Mouse (Mus musculus): ENCODE measurements at regions not wholly inside any gene's neighbourhood (a gene's known extent, or its start where the extent isn't known, plus 50 kb on each side); places are given as distances from the start of the nearest gene placed in this dataset.

DNA sequence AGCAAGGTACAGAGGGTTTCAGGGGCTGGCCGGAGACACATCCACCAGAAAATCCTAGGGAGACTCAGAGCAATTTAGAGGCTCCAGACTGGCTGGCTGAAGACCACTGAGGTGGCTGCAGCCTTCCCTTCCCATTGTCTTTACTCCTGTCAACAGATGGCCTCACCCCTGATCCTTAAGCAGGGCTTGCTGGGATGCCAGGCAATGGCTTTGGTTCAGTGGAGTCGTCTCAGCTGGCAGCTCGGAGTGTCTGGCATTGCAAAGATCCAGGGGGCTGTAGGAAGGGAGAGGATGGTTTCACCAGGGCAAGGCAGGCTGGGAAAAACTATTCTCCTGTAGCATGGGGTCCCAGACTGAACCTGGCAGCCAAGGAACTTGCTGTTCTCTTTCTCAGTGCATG, 395.8 kb downstream of the Tshz3 start:
- DNase-seq (ENCODE audit: low read depth), result no peak

DNA sequence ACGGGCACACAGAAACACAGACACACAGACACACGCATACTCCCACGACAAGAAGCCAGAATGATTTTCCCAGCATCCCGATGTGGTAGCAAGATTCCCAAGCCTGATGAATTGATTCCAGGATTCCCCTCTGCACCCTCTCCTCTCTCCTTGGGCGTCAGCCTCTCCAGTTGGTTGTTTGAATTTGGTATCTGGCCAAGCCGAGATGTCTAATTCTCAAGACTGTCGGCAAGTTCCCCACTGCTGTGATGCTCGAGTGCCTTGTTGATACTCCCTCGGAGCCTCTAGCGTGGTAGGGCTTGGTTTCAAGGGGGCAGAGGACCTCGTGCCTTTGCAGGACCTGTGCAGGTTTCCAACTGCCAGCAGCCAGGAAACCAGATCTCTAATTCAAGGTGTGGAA, 397.9 kb downstream of the Tshz3 start:
- no peak for DNase-seq (ENCODE audit: low read depth)

DNA sequence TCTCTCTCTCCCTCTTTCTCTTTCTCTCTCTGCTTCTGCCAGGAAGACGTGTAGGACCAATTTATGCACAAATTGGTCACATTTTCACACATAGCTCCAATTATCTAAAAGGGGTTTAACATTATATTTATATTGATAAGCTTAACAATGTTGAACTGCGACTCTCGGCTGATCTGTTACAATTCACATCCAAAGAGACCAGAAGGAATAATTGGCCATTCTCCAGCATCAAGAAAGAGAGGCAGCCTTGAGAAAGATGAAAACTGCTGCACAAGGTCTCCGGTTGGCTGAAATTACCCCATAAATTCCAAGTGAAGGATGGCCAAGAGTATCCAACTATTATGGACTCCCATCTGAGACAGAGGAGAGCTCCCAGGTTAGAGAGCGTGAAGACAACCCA, 398.4 kb downstream of the Tshz3 start:
- DNase-seq (ENCODE audit: low read depth), result no peak

DNA sequence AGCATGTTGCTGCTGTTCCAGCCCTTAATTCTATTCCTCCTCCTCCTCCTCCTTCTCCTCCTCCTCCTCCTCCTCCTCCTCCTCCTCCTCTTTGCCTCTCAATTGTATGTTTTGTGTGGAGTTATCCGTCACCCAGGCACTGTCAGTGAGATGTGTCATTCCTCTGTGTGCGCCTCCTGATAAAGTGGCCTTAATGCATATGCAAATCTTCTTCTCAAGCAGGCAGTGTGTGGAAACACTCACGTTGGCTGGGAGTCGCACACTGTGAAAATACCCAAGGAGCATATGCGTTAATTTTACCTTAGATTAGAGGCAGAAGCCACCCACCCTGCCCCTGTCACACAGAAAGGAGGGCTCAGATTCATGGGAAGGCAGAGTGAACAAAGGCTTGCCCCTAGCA, 401.0 kb downstream of the Tshz3 start:
- DNase-seq (ENCODE audit: low read depth), result no peak

DNA sequence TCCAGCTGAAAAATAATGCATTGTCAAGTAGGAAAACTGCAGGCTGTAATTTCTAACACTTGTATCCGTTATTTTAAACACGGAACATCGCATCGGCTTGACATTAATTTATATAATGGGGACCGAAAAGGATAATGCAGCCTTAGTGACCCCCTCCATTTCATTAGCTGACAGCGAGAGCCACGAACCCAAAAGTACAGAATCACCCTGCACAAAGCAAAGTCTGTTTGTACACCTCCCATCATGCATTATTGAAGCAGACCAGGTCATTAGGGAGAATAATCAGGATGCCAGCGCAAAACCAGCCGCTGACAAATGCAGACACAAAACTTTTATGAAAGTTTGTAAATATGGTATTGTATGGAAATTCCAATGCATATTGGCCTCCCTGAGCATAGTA, 406.8 kb downstream of the Tshz3 start:
- no peak for DNase-seq (ENCODE audit: low read depth)

DNA sequence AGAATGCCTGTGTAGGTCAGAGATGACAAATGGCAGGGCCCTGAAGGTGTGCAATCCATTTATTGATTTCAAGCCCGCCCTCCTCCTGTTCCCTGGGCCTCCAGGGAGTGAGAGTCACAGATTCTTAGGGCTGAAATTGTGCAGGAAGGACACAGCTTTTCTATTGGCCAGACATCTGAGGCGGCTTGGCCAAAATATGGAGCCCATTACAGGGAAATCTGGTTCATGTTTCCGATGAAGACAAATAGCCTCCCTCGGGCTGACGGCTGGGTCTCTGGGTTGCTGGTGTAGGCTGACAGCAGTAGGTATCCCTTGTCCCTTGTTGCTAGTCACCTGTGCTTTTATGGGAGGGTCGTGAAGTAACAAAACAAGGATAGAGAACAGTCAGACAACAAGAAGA, 413.2 kb downstream of the Tshz3 start:
- no peak for DNase-seq (ENCODE audit: low read depth)

DNA sequence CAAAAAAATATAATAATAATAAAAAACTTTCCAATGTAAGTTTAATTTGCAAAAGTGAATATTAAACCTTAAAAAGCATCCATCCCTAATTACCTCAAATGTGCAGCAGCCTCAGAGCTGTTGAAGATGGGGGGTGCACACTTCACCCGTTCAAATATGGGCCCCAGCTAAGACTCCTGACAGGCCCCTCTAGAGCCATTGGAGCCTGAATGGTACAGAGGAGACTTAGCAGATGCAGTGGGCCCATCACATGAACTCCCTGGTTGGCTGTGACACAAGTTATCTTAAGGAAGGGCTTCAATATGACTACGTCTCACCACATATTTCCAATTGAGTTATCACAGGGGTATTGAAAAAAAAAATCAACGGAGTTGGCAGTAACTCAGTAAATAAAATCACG, 422.9 kb downstream of the Tshz3 start:
- DNase-seq (ENCODE audit: low read depth), result no peak

DNA sequence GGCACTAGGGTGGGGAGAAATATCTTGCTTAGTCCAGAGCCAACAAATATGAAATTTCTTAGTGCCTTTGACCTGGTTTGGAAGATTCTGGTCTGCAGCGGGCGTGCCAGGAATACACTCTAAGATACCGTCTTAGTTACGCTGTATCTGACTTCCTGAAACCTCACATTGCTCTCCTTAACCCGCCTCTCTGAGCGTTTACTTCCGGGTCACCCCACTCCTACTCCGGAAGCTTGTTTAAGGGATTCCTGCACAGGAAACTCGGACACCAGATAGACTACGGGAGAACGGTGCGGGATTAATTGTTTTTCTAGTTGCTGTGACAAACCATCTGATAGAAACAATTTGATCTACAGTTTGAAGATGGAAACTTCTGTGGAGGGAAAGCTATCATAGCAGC, 442.3 kb downstream of the Tshz3 start:
- no peak for DNase-seq (ENCODE audit: low read depth)

DNA sequence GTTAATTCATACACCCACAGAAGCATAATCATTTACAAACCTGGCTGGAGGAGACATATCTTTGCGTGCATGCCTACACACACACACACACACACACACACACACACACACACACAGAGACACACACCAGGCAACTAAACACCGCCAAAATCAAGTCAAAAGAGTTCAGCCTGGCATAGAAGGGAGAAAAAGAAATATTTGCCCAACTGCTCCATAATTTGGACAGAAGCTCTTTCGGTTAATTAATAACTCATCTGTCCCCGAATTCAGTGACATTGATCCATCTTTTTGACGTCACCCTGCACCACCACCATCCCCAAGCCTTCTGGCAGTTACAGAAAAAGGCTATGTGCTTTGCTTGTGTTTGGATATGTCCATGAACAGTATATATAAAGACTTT, 444.9 kb downstream of the Tshz3 start:
- no peak for DNase-seq (ENCODE audit: low read depth)

DNA sequence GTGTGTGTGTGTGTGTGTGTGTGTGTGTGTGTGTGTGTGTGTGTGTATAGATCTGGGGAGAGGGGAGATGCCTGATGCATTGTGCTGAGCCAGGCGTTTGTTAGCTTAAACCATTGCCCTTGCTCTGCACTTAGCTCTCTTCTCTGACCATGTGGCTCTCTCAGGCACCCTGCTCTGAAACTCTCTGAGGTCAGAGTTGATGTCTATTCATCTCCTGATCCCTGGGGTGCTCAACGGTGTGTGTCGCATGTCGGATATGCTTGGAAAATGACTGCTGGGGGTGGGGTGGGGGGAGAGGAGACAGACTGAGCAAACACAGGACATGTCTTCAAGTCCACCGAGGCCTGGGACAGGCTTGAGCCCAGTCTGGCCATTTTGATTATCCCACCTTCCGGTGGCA, 446.4 kb downstream of the Tshz3 start:
- DNase-seq (ENCODE audit: low read depth), result no peak

DNA sequence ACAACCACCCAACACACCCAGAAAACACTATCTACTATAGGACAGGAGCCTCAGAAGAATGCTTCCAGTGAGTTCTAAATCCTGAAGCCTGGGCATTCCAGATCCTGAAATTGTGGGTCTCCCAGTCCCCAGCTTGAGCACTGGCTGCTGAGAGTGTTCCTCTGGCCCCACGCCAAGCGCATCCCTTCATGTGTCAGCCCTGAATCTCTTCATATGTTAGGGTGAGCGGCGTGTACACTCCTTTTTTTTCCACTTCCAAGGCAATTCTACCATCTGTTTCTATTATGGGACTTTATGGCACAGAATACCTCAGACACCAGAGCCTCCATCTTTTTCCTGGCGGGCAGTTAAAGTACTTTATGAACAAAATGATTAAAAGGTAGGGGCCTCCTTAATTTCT, 451.8 kb downstream of the Tshz3 start:
- DNase-seq (ENCODE audit: low read depth), result no peak

DNA sequence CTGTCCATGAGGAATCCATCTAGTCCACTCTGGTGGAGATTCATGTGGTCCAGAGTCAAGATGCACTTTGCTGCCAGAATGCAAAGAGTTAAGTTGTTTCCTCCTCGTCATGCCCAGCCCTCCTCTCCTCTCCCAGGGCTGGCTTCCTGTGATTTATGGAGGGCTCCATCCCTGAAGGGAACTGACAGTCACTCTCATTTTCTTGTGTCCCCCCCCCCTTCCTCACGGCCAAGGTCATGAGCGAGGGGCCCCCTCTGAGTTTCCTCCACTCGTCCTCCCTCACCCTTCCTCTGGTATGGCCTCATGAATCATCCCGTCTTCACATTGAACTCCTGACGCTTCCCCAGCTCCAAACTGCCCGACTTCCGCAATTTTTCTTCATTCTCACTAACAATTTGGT, 461.9 kb downstream of the Tshz3 start:
- DNase-seq (ENCODE audit: low read depth), result no peak

DNA sequence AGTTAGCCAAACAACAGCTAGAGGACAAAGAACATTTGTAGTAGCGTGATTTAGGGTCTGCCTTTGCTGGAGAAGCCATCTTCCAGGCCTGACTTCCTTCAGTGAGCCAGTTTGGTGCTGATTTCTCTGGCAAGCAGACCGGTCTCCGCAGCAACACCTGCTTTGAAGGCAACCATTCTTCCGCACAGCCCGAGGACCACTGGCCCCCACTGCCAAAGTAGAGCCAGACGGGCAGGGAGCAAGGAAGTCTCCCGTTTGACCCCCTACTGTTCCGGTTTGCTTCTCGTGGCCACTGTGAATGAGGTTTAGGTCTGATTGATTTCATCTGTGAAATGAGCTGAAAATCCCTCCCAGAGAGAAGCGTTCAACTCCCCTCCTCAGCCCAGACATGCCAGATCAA, 471.0 kb downstream of the Tshz3 start:
- no peak for DNase-seq (ENCODE audit: low read depth)

DNA sequence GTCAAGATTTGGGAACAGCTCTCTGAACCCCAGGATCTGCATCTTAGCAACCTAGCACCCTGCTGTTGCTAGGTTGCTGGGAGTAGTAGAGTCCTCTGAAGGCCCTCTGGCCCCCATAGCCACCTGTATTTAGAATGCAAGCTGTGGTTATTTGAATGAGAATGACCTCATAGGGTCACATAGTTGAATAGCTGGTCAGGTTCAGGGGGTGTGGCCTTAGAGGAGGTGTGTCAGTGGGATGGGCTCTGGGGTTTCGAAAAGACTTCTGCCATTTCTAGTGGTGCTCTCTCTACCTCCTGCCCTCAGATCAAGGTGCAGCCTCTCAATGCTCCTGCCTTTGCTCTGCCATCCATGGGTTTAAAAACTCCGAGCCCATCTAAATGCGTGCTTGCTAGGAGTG, 477.8 kb downstream of the Tshz3 start:
- no peak for DNase-seq (ENCODE audit: low read depth)

DNA sequence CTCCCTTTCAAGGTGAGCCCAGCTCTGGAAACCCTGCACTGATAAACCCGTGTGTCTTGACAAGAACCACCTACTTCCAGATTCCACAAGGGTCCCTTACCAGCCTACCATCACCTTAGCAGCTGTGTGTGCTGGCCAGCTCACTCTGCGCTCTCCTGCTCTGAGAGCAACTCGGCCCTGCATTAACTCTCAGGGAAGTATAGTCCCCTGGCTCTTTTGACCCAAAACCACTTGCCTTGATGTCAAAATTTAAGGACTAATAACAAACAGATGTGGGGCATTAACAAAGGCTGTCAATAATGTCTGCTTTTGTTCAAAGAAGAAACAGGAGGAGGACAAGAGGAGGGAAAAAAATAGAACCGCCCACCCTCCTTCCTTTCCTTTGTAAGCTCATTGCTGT, 480.3 kb downstream of the Tshz3 start:
- no peak for DNase-seq (ENCODE audit: low read depth)

DNA sequence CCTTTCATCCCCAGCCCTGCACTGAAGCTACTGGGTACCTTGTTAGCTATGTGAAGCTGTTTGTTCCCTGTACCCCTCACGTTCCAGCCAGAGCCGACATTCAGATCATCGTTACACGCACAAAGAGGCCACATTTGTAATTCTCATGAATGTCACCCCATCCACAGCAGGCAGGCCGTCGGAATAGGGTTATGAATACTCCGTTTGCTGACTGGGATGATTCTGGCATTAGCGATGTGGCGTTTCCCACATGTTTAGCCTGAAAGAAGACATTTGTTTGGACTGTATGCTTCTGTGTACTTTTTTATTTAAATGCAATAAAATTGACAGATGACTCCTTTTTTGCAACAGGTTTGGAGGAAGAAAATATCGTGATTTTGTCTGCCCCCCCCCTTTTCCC, 482.0 kb downstream of the Tshz3 start:
- no peak for DNase-seq (ENCODE audit: low read depth)

DNA sequence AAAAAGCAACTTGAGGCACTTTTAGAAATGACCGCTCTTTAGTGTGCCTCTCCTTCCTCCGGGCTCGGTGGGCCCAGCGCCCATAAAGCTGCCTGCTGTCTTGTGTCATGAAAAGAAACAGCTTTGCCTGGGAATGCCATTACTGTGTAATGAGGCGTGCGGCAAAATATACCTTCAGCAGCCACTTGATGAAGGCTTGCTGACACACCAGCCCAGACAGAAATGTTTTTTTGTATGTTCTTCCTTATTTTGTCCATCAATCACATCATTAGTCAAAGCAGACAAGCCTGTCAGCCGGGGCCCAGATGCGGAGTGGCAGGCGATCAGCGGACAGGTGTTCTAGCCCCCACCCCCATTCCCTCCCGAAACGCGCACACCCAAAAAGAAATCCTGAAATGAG, 482.5 kb downstream of the Tshz3 start:
- no peak for DNase-seq (ENCODE audit: low read depth)

DNA sequence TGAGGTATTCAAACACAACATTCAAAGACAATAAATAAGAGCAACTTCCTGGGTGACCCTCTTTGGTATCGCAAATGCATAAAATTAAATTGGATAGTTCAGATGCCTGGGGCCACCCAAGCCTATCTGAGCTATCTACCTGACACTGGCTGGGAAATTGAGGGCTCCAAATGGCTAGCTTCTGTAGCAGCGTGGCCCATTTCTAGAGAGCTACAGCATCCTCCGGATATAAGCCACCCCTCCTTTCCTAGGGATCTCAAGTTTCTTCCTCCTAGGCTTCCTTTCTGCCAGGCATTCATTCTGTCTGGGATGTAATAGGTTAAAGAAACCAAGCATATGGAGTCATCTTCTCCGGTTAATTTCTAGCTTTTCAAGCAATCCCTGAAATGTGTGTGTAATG, 483.2 kb downstream of the Tshz3 start:
- DNase-seq (ENCODE audit: low read depth), result no peak

DNA sequence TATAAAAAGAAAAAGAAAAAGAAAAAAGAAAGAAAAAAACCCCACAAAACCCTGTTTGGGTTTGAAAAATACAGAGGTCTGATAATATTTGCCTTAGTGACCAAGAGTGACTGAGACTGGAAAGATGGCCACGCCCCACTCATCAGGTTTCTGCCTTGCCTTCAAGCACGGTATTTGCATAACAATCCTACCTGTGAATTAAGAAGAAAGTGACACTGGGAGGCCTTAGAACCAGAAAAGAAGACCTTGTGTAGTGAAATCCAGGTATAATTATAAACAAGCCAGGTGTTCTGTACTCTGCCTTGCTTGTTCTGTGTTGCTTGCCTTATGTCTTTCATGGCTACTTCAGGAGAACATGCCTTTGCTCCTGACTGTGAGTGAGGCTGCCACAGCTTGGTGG, 494.6 kb downstream of the Tshz3 start:
- DNase-seq (ENCODE audit: low read depth), result no peak

DNA sequence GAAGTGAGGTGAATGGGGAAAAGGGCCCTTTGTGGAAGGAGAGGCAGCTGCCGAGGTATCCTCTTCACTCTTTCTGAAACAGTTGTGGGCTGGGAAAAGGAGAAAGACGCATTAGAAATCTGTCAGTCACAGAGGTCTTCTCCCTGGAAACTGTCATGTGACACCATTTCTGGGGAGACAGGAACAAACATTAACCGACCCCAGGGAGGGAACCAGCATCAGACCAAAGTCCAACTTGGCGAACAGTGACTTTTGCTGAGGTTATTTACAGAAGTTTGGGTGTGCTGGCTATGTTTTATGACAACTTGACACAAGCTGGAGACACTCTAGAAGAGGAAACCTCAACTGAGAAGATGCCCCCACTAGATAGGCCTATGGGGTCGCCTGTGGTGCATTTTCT, 506.9 kb downstream of the Tshz3 start:
- no peak for DNase-seq (ENCODE audit: low read depth)

DNA sequence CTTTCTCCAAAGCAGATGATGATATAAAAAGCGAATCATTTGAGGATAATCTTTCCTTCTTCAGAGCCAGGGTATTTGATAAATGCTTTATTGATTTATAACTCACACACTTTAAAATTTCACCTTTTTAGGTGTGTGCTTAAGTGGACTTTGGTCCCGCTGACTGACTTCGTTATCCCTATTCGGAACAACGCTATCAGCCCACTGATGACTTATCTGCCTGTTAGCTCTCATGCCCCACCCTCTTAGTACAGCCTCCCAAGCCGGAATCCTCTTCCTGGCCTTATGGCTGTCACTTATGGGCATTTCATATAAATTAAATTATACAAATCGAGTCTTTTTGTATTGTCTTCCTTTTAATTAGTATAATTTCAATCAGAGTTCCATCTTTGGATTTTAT, 510.4 kb downstream of the Tshz3 start:
- no peak for DNase-seq (ENCODE audit: low read depth)

DNA sequence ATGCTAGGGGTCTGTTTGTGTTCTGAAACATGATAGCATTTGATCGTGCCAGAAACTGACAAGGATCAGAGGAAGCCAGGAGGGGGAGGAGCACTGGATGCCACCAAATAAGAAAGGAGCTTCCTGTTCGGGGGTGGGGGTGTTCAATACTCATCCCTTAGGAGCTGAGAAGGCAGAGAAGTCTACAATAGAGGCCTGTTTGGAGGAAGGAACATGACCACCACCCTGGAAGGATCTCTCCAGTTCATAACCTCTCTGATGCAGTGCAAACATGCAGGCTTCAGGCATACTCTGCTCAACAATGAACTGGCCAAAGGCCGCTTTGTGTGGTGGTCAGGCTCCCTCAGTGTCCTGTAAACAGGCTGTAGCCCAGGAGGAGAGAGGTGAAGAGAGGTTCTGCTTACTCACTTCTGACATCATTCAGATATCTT, 515.8 kb downstream of the Tshz3 start:
- DNase-seq (ENCODE audit: low read depth), result no peak

DNA sequence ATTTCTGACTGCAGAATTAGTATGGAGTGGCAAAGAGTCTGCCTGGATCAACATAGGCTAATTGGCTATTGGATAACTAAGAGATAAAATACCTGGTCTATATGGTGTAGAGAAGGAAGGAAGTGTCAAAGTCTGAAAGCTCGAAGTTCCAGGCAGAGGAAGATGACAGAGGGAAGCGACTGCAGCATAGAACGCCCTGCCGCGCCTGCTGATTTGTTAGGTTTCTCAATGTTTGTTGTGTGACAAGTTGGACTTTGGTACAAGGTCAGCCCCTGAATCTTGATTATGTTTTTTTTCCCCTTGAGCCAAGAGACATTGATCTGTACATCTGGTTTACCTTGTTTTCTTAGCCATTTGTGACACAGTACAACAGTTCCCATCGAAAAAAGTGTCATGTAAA, 517.6 kb downstream of the Tshz3 start:
- DNase-seq (ENCODE audit: low read depth), result no peak

DNA sequence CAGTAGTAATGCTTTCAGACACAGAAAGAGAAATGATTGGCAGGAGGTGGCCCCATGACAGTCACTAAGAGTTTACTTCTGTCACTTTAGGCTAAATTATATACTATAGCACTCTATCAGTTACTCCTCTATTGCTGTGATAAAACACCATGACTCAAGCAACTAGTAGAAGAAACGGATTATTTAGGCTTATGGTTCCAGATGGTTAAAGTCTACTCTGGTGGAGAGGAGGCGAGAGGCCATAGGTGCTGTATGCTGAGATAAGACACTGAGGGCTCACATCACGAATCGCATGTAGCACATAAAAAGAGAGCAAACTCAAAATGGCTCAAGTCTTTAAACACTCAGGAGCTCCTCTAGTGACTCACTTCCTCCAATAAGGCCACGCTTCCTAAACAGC, 522.6 kb downstream of the Tshz3 start:
- no peak for DNase-seq (ENCODE audit: low read depth)

DNA sequence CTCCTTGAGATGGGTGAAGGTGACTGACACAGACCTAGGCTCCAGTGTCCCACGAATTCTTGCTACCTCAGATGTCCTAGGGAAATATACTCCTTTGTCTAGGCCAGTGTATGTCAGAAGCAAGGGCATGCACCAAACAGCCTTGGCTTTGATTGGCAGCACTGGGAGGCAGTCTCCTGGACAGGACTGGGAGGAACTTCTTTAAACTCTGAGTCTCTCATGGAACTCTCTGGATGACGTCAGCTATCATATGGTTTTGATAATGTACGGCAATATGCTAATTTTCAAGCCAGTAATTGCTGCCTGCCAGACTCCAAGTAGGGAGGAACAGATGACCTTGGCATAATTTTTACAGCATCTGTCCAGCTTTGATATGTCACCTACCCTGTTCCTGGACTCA, 528.5 kb downstream of the Tshz3 start:
- DNase-seq (ENCODE audit: low read depth), result no peak

Measured in naive thymus-derived CD4-positive, alpha-beta T cell, adult 2 months (primary cell).